Mouse (Mus musculus) cerebellum, adult 8-10 months (tissue): ENCODE measurements around the gene Tomm6.
A peak's percentile ranks its signal among the peaks of the same experiment; 100 is the strongest.

Experiments
- DNase-seq: peaks from one replicate; pipeline ENCODE4 v3.0.0; 2022

Tomm6 gene

DNA sequence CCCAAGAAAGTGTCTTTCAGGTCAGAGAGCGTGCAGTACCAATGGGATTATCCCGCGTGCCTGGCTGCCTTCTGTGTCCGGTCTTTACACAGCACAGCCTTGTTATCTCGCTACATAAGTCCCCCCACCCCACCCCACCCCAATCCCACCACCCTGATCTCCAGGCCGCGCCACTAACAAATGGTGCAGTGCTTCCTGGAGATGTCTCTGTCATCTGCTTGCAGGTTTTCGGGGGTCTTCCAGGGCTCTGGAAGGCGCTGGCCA is at the start of gene Tomm6:
Gene Tomm6, minus strand, starts transcription at position 43 of the 264 bp plus-strand sequence.
- DNase-seq, result no peak

DNA sequence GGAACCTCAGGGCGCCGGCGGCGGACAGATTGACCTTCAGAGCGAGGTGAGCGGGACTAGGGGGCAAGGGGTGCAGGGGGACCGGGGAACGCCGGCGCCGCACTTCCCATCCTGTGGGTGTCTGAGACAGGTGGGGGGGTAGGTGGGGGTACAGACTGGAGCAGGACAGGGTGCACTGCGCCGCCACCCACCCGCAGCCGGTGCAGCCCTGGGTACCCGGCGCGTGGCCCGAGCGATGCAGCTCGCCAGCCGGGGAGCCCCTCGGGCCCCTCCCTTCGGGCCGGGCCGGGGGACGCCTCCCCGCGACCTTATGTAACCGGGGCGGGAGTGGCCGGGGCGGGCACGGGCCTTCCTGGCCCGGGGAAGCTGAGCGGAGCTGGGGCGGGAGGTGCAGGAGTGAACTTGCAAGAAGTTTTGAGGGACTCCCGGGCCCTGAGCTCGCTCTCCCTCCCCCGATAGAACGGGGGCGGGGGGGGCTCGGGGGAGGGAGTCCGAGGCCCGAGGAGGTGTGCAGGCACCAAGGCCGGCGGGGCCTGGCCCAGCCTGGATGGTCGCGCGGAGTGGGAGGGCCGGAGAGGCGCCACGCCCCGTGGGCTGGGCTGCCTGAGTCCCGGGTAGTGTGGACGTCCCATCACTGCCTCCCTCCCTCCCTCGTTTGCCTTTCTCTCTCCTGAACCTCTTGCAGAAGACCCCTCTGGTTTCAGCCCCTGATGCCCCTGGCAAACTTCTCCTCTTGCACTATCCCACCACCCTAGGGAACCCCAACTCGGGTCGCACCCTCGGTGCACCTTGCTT is 49.3 kb upstream of the Tomm6 start:
- DNase-seq, result peak; percentile 83

DNA sequence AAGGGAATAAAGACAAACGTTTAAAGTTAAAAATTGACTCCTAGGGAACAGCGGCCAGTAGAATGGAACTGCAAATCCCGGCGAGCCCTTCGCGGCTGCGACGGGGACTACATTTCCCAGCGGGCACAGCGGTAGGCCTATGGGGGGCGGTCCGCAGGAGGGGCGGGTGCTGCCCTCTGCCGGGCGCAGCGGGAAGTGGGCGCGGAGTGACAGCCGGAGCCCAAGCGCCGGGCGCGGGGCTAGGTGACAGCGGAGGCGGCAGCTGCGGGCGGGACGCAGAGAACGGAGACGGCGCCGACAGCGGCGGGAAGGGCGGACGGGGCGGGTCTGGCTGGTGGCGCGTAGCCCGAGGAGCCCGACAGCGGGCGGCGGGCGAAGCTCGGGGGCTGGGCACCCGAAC is 48.7 kb upstream of the Tomm6 start, which contains the start of gene Tfeb:
Gene Tfeb, plus strand, starts transcription at position 175 of the 400 bp plus-strand sequence.
- DNase-seq, result peak; percentile 98

DNA sequence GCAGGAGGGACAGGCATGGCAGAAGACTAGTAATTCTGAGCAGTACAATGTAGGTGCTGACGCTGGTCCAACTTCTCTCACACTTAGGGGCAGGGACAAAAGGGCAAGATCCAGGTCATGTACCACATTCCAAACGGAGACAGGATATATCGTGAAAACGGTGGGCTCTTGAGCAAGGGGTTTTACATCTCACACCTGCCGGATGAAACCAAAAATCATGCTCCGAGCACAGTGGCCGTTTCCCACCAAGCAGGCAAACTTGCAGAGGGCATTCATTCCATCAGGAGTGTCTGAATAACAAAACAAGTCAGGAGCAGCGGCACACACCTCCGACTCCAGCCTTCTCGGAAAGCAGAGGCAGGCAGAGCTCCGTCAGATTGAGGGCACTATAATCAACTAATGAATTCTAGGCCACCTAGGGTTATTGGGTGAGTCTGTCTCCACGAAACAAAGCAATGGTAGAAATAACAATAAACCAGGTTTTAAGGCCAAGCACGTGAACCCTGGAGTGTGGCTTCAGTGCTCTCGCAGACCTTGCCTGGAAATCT is 47.4 kb upstream of the Tomm6 start:
- no peak for DNase-seq

DNA sequence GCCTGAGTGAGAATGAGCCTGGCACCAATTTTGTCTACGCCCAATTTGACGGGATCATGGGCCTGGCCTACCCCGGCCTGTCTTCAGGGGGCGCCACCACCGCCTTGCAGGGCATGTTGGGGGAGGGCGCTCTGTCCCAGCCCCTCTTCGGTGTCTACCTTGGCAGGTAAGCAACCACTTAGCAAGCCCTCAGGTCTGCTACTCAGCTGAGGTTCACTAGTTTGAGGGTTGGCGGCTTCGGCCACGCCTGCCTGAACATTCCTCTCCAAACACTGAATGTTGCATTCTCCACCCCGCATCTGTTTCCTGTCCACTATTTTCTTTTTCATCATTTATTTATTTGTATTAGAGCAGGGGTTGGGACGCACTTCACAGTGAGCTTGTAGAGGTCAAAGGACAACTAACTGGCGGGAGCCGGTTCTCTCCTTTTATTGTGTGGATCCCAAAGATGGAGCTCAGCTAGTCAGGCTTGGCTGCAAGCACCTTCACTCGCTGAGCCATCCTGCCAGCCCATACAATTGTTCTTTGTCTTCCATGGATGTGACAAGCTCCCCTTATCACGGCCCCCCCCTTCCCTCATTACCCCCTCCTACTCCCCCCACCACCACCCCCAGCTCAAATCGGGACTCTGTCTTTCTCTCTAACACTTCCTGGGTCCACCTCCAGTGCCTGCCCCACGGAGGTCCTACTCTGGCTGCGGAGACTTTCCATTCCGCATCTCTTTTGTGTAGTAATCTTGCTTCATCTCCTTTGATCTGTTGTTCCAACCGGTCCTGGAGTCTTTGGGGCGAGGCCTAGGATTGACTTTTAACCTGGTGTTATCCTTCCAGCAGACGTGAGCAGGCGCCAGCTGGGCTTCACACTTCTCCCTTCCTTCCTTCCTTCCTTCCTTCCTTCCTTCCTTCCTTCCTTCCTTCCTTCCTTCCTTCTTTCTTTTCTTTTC is 42.7 kb upstream of the Tomm6 start:
- no peak for DNase-seq

DNA sequence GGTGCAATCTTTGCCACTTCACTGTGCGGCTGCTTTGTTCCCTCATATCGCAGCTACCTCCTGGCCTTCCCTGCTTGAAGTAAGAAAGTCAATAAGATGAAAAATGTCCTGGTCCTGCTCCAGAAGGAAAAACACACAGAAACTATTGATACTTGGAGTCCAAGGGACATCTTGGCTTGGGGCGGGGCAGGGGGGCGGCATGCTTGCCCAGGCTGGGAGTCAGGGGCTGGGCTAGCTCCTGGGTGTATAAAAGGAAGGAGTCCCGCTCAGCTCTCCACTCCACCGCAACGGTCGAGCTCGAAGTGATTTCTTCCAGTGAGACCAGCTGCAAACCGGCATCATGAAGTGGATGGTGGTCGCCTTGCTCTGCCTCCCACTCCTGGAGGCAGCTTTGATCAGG is 38.4 kb upstream of the Tomm6 start, which contains the start of gene Pgc:
Gene Pgc, plus strand, starts transcription at position 277 of the 400 bp plus-strand sequence.
- no peak for DNase-seq

DNA sequence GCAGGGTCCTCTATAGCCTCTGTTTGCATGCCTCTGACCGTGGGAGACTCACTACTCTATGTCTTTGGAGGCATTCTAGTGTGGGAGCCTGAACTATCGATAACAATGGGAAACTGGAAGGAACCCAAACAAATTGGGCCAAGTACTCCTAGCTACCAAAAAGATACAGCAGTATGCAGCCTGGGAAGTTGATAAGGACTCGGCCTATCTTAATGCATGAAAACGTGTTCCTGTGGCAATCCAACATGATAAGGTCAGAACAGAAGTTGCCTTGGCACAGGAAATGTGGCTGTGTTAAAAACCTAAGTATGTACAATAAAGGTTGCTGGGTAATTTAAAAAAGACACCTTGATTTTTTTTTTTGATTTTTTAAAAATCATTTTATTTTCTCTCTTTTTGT is 33.0 kb upstream of the Tomm6 start:
- DNase-seq, result no peak

DNA sequence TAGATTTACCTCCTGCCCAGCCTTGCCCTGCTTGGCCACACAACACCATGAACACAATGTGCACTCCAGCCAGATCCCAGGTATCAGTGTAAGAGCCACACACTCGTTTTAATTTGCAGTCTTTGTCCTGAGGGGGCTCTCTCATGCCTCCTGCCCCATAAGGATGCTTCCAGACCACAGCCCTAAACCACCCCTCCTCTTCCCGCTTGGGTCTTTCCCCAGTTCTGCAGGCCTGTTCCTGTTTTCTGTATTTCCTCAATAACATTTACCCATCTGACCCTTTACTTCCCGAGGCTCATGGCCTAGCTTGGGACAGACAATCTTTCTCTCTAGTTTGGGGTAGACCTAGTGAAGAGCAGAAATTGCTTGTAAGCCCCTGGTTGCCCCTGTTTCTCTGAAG is 26.9 kb upstream of the Tomm6 start:
- no peak for DNase-seq

DNA sequence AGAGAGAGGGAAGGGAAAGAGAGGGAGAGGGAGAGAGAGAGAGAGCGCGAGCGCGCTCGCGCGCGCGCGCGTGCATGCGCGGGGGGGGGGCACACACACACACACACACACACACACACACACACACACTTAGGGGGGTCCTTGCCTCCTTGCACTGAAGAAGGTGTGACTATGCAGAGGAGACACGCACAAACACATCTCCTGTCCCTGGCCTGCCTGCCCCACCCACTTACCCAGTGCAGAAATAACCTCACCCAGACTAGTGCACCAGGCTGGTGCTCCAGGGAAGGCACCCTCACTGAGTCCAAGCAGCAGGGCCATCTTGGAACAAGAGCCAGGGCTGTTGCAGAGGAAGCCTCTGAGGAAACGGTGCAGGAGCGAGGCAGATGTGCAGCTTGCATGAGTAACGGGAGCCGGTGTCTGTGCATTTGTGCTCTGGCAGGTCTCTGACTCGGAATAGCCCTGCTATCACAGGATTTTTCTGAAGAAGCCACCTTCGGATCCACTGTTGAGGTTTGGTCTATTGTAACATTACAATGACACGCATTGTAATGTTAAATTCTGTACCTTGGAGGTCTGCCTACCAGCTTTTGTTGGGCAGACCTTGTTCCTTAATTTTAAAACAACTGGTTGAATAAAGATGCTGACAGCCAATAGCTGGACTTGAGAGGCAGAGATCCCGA is 24.8 kb upstream of the Tomm6 start:
- DNase-seq, result no peak

DNA sequence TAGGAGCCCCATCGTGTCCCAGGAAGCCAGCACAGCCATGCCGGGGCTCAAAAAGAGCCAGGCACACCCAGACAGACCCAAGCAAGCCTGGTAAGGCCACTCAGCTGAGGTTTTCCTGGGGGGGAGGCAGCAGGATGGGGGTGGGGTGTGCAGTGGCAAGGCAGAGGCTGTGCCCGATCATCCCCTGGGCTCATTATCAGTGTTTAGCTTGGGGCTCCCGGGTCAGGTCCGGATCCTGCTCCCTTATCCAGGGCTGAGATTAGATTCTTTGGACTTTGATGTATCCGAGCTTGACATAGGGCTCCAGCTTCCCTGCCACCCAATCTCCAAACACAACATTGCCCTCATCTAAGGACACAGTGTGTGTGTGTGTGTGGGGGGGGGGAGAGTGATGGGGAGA is 23.7 kb upstream of the Tomm6 start:
- DNase-seq, result no peak

DNA sequence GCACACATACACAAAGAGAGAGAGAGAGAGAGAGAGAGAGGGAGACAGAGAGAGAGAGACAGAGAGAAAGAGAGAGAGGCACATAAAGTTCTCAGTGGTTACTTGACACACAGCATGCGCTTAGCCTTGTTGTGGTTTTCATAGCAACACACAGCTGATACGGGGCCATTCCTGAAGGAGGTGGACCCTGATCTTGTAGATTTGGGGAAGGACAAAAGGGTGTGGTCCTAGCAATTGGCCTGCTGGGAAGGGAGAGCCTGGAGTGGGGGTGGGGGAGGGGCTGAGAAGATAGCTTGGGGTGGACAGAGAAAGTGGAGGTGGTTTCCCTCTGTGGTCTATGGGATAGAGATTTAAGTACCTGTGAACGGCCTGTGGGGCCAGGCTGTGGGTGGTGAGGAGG is 21.9 kb upstream of the Tomm6 start:
- no peak for DNase-seq

DNA sequence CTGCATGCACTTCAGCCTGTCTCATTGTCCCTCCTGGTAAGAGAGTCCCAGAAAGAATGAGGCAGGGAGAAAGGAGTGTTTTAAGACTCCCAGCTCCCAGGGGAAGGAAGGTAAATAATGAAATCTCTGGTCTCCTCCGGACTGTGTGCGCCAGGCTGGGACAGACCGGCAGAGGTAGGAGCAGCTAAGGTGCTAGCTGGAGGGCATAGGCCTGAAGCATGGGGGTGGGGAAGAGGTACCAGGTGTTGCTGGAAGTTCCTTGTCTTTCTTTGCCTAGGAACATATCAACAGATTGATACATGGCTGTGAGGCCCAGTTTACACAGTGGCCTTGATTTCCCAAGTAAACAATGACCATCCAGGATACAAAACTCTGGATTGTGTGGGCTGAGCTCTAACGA is 20.8 kb upstream of the Tomm6 start:
- DNase-seq, result no peak

DNA sequence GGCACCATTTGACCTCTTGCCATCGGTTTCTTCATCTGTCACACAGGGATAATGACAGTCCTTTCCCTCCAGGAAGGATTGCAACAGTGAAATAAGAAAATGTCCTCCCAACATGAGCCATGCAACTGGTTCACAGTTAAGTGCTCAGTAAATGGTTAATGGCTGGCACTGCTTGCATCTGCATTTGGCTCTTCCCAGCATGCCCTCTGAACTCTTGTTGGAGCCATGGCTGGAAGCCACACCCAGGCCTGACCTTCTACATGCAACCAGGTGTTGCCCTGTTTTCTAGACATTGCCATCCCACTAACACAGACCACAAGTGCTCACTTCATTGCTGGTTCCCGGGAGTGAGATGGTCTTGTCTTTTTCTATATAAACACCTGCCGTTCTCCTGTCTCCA is 19.8 kb upstream of the Tomm6 start:
- DNase-seq, result no peak

DNA sequence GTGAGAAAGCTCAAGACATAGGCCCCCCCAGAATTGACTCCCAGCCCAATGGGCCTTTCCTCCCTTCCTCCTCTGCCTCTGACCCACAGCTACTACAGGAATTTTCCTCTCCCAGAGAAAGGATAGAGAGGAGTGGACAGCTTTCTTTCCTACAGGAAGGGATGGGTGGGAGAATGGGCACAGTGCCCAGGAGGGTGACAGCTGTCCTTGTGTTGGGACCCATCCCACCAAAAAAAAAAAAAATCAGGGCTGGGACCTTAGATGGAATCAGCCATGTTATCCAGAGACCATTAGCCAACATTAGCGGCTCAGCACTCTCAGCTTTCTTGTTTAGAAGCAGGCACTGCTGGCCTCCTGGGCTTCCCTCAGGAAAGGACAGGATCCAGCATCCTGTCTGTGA is 18.0 kb upstream of the Tomm6 start:
- no peak for DNase-seq

DNA sequence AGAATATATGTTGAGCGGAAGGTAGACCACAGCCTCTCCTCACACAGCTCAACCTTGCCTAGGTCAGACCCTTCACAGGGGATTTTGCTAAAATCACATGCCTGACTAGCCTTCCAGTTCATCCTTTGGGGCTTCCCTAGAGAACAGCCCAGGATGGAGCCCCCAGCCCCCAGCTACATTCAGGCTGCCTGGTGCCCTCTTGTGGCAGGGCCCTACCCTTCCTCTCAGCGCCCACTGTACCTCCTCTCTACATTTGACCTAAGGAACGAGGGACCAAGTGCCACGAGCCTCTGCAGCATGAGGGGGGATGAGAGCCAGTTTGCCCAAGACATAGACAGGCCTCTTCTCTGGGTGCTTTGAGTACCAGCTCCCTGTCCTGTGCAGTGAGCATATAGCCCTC is 16.5 kb upstream of the Tomm6 start:
- DNase-seq, result no peak

DNA sequence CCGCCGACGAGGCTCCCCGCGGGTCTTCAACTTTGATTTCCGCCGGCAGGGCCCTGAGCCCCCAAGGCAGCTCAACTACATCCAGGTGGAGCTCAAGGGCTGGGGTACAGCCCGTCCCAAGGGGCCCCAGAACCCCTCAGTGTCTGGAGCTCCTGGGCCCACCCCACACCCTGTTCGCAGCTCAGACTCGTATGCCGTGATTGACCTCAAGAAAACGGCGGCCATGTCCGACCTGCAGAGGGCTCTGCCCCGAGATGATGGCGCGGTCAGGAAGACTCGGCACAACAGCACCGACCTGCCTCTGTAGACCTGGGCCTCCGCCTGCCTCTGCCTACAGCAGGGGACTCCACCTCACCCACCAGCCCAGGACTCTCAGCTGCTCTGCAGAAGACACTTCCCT is 15.4 kb upstream of the Tomm6 start:
- DNase-seq, result no peak

DNA sequence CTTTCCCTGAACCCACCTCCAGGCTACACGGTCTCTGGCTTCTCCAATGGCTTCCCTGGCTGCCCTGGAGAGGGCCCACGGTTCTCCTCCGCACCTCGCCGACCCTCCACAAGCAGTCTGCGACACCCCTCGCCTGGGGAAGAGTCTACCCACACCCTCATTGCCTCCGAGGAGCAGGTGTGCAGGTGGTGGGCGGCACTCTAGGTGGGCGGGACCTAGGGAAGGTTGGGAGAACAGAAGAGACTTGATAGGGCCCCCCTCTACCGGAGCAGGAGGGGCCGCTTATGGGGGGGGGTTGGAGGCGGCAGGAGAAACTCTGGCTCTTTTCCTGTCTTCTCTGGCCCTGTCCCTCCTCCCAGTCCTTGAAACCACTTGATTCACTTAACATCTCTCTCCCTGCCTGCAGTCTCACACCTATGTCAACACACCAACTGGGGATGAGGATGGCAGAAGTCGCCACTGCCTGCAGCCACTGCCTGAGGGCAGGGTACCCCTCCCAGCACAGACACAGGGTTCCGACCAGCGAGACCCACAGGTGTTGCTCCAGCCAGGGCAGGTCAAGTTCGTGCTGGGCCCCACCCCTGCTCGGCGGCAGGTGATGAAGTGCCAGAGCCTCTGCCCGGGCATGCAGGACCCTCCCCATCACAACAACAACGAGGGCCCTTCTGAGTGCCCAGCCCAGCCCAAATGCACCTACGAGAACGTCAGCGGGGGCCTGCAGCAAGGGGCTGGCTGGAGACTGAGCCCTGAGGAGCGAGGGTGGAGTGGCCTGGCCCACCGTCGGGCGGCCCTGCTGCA is 14.6 kb upstream of the Tomm6 start:
- no peak for DNase-seq

DNA sequence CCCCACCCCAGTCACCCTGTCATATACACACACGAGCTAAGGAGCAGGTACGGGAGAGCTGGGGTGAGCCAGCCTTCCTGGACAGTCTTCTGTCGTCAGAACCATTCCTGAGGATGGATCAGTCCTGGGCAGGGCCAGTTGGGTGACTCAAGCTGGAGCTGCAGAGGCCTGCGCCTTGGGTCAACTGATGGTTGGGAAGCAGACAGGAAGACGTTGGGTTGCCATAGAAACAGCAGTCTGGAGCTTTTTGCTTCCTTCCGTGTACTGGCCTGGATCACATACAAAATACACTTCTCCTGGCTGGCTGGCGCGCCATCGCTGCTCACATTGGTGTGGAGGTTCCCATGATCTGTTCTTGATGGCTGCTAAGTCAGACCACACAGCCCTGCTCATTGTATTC is 13.6 kb upstream of the Tomm6 start:
- DNase-seq, result no peak

DNA sequence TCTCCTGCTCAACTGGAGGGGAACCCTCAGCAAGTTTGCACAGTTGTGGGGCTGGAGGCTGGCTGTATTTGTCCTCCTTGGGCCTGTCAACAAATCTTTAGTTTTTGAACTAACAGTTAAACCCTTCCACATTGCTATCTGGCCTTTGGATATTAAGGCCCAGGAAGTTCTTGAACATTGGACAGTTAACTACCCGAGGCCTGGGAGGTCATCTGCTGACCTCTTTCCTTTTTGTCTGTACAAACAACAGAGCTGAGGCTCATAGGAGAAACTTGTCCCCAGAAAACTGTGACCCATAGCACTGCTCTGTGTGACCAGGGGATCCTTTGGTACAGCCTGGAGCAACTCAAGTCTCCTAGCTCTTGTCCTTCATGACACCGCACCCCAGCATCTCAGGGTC is 10.9 kb upstream of the Tomm6 start:
- DNase-seq, result no peak

DNA sequence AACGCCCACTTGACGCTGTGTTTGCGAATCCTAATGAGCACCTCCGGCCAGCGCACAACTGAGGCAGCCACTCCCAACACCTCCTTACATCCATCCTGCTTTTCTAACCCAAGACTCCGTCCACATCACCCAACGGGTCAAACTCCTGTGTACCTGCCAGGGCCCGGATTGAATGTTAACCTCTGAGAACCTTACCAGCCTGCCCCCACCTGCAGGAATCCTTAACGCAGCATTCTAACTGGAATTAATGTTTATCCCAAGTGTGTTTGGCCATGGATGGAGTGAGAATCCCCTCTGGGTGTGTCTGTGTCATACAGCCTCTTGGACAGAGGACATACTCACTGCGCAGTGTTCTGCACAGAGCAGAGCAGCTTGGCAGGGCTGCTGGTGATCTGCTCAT is 10.0 kb upstream of the Tomm6 start:
- no peak for DNase-seq

DNA sequence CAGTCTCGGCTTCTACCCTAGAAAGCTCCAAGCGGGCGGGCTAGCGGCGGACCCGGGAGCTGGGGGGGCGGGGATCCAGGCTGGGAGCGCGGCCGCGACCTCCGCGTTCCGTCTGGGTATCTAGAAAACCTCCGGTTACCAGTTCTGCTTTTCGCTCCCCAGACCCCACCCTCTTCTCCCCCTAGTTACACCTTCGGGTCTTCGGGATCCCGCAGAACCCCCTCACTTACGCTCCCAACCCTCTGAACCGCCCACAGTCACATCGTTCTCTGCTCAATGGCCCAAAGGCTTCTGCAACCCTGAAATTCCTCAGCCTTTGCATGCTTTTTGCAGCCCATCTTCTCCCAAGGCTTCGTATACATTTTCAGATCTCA is 7.1 kb upstream of the Tomm6 start:
- no peak for DNase-seq

DNA sequence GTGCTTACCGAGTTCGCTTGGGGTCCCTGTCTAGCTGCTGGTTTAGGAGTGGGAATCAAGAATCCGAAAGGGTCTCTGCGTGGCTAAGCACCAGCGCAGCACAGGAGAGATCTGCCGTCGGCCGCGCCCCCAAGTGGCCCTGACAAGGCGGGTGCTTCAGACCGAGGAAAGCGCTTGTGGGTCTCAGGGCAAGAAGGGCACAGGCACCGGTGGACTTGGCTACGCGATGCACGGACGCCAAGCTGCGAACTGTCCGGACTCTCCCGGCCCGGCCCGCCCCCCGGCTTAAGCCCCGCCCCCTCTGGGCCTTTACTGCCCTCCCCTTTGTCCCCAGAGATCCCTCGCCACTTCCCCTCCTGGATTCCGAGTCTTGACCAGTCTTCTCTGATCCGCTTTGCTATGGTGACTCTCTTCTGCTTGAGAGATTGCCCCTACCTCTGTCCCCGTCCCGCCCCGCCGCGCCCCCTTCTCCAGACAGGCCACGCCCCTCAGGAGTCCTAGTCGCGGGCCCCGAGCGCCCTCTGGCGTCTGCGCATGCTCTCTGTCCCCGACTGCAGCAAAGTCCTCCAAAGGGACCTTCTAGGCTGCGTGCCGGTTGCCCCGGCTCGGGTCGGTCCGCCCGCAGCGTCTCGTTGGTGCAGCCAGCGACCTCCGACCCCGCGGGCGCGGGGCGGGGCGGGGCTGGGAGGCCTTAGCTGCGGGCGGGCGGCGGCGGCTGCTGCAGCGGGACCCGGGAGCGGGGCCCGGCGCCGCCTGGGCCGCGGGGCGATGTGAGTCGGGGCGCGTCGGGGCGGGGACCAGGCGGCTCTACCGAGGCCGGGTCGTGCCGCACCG is 6.5 kb upstream of the Tomm6 start, which contains the start of gene Prickle4:
Gene Prickle4, minus strand, starts transcription at position 234 of the 834 bp plus-strand sequence.
- peak; percentile 98 for DNase-seq
